Mouse (Mus musculus): ENCODE measurements around the gene Ogg1.

DNA sequence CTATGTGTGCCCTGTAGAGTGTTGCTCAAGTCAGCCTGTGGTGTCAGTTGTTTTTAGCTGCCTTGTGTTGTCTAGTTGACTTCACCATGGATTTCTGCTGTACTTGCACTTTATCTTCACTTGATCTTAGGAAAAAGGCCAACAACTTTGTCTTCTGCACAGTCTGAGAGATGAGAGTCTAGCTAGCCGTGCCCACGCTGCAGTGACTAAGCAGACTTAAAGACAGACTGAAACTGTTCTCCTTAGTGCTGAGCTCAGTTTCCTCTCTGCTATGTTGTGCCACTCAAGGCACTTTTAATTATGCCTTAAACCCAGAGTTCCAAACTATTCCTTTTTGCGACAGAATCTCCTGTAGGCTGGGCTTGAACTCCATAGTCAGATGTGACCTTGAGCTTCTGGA, 10.8 kb upstream of the Ogg1 start:
- TF ChIP-seq CTCF (IDR thresholded peaks at IDR 0.05) (no peak), POLR2A (IDR thresholded peaks at IDR 0.05; ENCODE audit: insufficient read depth, low read depth, low read length) (no peak)
